17 mouse cellular contexts compared by ENCODE assay signal in genomic region chr19:15456943-15457735, GRCm38 (mm10).
DNase-seq lines count a peak whose midpoint lies in the region; ATAC-seq lines count a peak whose summit lies in the region.
"Had no signal": no experiment of that assay in that cellular context is flagged by ENCODE, and none has a peak within 500 bp of the region (broad histone marks: within the 10 kb centered on the region; RNA-seq: fewer than 3 reads in every experiment).

No protein-coding gene starts in this region.

- H3K9me3 ChIP-seq in hindbrain, embryonic 11.5 days (ENCODE audit: control insufficient read depth, low read length): no peaks in the 10 kb centered on the region
- H3K9me3 ChIP-seq in hindbrain, embryonic 14.5 days (ENCODE audit: control insufficient read depth, low read length): no peaks in the 10 kb centered on the region
- H3K9me3 ChIP-seq in neural tube, embryonic 13.5 days: no peaks in the 10 kb centered on the region
- no peaks in the 10 kb centered on the region for H3K9me3 ChIP-seq in neural tube, embryonic 15.5 days (replicated peaks)
- H3K9me3 ChIP-seq: embryonic facial prominence, embryonic 12.5 days; intestine, embryonic 15.5 days; stomach, embryonic 15.5 days had no signal

- no peaks in the 10 kb centered on the region for H3K36me3 ChIP-seq in hindbrain, embryonic 11.5 days (ENCODE audit: control insufficient read depth, insufficient read depth, low read length)
- no peaks in the 10 kb centered on the region for H3K36me3 ChIP-seq in hindbrain, embryonic 14.5 days (replicated peaks; ENCODE audit: control insufficient read depth, insufficient read depth)
- no peaks in the 10 kb centered on the region for H3K36me3 ChIP-seq in neural tube, embryonic 13.5 days
- H3K36me3 ChIP-seq in neural tube, embryonic 15.5 days: no peaks in the 10 kb centered on the region
- H3K36me3 ChIP-seq: embryonic facial prominence, embryonic 12.5 days; intestine, embryonic 15.5 days; stomach, embryonic 15.5 days had no signal

- H3K27ac ChIP-seq in hindbrain, embryonic 11.5 days (ENCODE audit: low read depth, low read length): no peak overlapping the region
- no peak overlapping the region for H3K27ac ChIP-seq in hindbrain, embryonic 14.5 days
- peak overlapping the region; percentile 38; the same call in 1 of the 2 replicates for H3K27ac ChIP-seq in neural tube, embryonic 13.5 days (replicated peaks)
- no peak overlapping the region for H3K27ac ChIP-seq in neural tube, embryonic 15.5 days (replicated peaks)
- H3K27ac ChIP-seq: embryonic facial prominence, embryonic 12.5 days; intestine, embryonic 15.5 days; stomach, embryonic 15.5 days had no signal

- no peaks in the 10 kb centered on the region for H3K27me3 ChIP-seq in hindbrain, embryonic 11.5 days (ENCODE audit: control insufficient read depth, insufficient read depth, low read length)
- H3K27me3 ChIP-seq in hindbrain, embryonic 14.5 days (ENCODE audit: control insufficient read depth, insufficient read depth, low read length): no peaks in the 10 kb centered on the region
- no peaks in the 10 kb centered on the region for H3K27me3 ChIP-seq in neural tube, embryonic 13.5 days
- no peaks in the 10 kb centered on the region for H3K27me3 ChIP-seq in neural tube, embryonic 15.5 days (replicated peaks)
- H3K27me3 ChIP-seq: embryonic facial prominence, embryonic 12.5 days; intestine, embryonic 15.5 days; stomach, embryonic 15.5 days had no signal

- no peak overlapping the region for H3K9ac ChIP-seq in hindbrain, embryonic 11.5 days (ENCODE audit: low read depth, low read length)
- H3K9ac ChIP-seq in hindbrain, embryonic 14.5 days: no peak overlapping the region
- no peak overlapping the region for H3K9ac ChIP-seq in neural tube, embryonic 13.5 days
- no peak overlapping the region for H3K9ac ChIP-seq in neural tube, embryonic 15.5 days (replicated peaks)
- H3K9ac ChIP-seq: embryonic facial prominence, embryonic 12.5 days; forebrain, postnatal 0 days; intestine, embryonic 15.5 days; stomach, embryonic 15.5 days had no signal

- DNase-seq in hindbrain, embryonic 11.5 days (ENCODE audit: low spot score): peak; percentile 13
- DNase-seq in hindbrain, embryonic 14.5 days (ENCODE audit: low spot score): no peak
- DNase-seq in embryo, embryonic 11 days: peak; percentile 20
- peak; percentile 6 for DNase-seq in urinary bladder, postnatal 25 days (ENCODE audit: low spot score)
- no peak for DNase-seq in frontal cortex, postnatal 10 days (ENCODE audit: low spot score in 2 of 2)
- no peak for DNase-seq in thymus, postnatal 36 days
- DNase-seq: cerebellum, adult 2 months; forebrain, postnatal 0 days; kidney, postnatal 25 days; liver; thymus, postnatal 25 days had no signal

- WGBS in hindbrain, embryonic 11.5 days: 51% methylated on average over 9 of the region's 9 CpGs
- WGBS in hindbrain, embryonic 14.5 days: 52% methylated on average over 9 of the region's 9 CpGs
- WGBS in neural tube, embryonic 13.5 days: 40% methylated on average over 9 of the region's 9 CpGs
- 45% methylated on average over 9 of the region's 9 CpGs for WGBS in neural tube, embryonic 15.5 days

- no peak overlapping the region for H3K4me2 ChIP-seq in hindbrain, embryonic 11.5 days (replicated peaks; ENCODE audit: low read depth, low read length)
- no peak overlapping the region for H3K4me2 ChIP-seq in hindbrain, embryonic 14.5 days (replicated peaks)
- H3K4me2 ChIP-seq in neural tube, embryonic 13.5 days: no peak overlapping the region
- no peak overlapping the region for H3K4me2 ChIP-seq in neural tube, embryonic 15.5 days
- H3K4me2 ChIP-seq: embryonic facial prominence, embryonic 12.5 days; intestine, embryonic 15.5 days; stomach, embryonic 15.5 days had no signal

- no peak for ATAC-seq in hindbrain, embryonic 11.5 days (ENCODE audit: low FRiP score)
- no peak for ATAC-seq in hindbrain, embryonic 14.5 days (ENCODE audit: low FRiP score)
- ATAC-seq in neural tube, embryonic 13.5 days (ENCODE audit: low read depth): no peak
- no peak for ATAC-seq in neural tube, embryonic 15.5 days (ENCODE audit: low FRiP score)
- ATAC-seq: forebrain, postnatal 0 days; intestine, embryonic 15.5 days; lung, postnatal 0 days had no signal

- H3K4me1 ChIP-seq in hindbrain, embryonic 11.5 days (replicated peaks; ENCODE audit: control insufficient read depth, insufficient read depth, low read length): no peaks in the 10 kb centered on the region
- no peaks in the 10 kb centered on the region for H3K4me1 ChIP-seq in hindbrain, embryonic 14.5 days (replicated peaks; ENCODE audit: control insufficient read depth, insufficient read depth, low read length)
- H3K4me1 ChIP-seq in neural tube, embryonic 13.5 days (replicated peaks): peaks cover 11% of the 10 kb centered on the region
- peaks cover 9% of the 10 kb centered on the region for H3K4me1 ChIP-seq in neural tube, embryonic 15.5 days
- H3K4me1 ChIP-seq: stomach, embryonic 15.5 days had no signal

- H3K4me3 ChIP-seq in hindbrain, embryonic 11.5 days (ENCODE audit: low read depth, low read length): no peak overlapping the region
- H3K4me3 ChIP-seq in hindbrain, embryonic 14.5 days (replicated peaks; ENCODE audit: low read length): no peak overlapping the region
- no peak overlapping the region for H3K4me3 ChIP-seq in neural tube, embryonic 13.5 days
- no peak overlapping the region for H3K4me3 ChIP-seq in neural tube, embryonic 15.5 days (replicated peaks)
- H3K4me3 ChIP-seq: embryonic facial prominence, embryonic 12.5 days; intestine, embryonic 15.5 days; stomach, embryonic 15.5 days had no signal

Comparison
In these comparisons a context has a peak if more than half of its experiments do, and no peak if none do; other contexts are left out.
1. DNase-seq: peak in hindbrain, embryonic 11.5 days (single experiment), embryo, embryonic 11 days (single experiment) and urinary bladder, postnatal 25 days (single experiment); none in hindbrain, embryonic 14.5 days (single experiment), frontal cortex, postnatal 10 days (0 of 2) and thymus, postnatal 36 days (0 of 2).